ENCODE assay signal across 7 mouse cellular contexts in the genomic region with DNA sequence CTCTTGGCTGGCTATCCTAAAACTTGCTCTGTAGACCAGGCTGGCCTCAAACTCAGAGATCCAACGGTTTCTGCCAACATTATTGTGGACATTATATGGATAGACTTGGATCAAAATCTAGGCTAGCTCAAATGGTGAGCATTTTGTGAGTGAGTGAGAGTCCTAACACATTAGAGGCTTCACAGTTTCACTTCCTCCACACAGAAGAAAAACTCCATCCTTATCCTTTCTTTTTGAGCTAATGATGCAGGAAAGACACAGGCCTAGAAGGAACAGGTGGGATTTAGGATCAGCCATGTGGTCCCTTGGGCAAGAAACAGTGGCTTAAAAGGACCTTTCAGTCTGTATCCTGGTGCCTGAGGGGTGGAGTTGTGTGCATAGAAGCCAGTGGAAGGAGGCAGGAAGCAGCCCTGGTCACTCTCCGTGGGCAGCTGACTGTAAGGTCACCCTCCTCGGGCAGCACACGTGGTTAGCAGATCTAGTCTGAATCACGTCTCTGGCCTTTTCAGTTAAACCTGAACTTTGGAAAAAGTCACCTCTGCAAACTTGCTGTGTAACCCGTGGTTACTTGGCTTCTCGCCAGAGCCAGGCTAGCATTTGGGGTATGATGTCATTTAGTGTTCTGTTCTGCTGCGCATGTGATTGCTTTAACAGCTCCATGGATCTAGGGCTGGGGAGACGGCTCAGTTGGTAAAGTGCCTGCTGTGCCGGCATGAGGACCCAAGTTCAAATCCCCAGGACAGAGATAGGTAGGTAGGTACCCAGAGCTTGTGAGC.
DNase-seq lines count a peak whose midpoint lies in the region; ATAC-seq and TF ChIP-seq lines count a peak whose summit lies in the region.

No protein-coding gene starts in this region.

- peaks cover 19% of the 10 kb centered on the region for H3K4me1 ChIP-seq in forebrain, embryonic 16.5 days (replicated peaks; ENCODE audit: control insufficient read depth, insufficient read depth, low read length)

- ATAC-seq in forebrain, embryonic 16.5 days = peak; percentile 37; the same call in 1 of the 2 replicates

- no peaks in the 10 kb centered on the region for H3K36me3 ChIP-seq in forebrain, embryonic 16.5 days (ENCODE audit: control insufficient read depth, insufficient read depth)
- H3K36me3 ChIP-seq in macrophage (ENCODE audit: inconsistent target) = no peaks in the 10 kb centered on the region

- no peaks in the 10 kb centered on the region for H3K9me3 ChIP-seq in forebrain, embryonic 16.5 days (ENCODE audit: control insufficient read depth, low read length)

- no peak overlapping the region for H3K4me2 ChIP-seq in forebrain, embryonic 16.5 days (ENCODE audit: low read length)

- WGBS in forebrain, embryonic 16.5 days = 39% methylated on average over 10 of the region's 10 CpGs
- 18% methylated on average over 10 of the region's 10 CpGs for WGBS in macrophage (ENCODE audit: missing documents)

- H3K4me3 ChIP-seq in forebrain, embryonic 16.5 days (replicated peaks; ENCODE audit: low read length) = no peak overlapping the region
- no peak overlapping the region for H3K4me3 ChIP-seq in layer of hippocampus, adult 2 months
- H3K4me3 ChIP-seq in macrophage (ENCODE audit: inconsistent target) = no peak overlapping the region

- intact Hi-C loops in heart, postnatal 25 days (cut with DNase I) = no loop called here

- peak; percentile 86 for DNase-seq in MN1 (ENCODE audit: low spot score)
- DNase-seq in adrenal gland, postnatal 10 days = peak; percentile 85
- DNase-seq in heart, postnatal 25 days (ENCODE audit: low spot score) = peak; percentile 23
- peak; percentile 37 to 62 for DNase-seq in layer of hippocampus, adult 2 months (ENCODE audit: low spot score in 2 of 2)
- peak; percentile 31 for DNase-seq in testis, postnatal 14 days (ENCODE audit: low spot score)

- H3K27ac ChIP-seq in forebrain, embryonic 16.5 days (ENCODE audit: low read length) = no peak overlapping the region
- peak overlapping the region; percentile 33 for H3K27ac ChIP-seq in layer of hippocampus, adult 2 months
- H3K27ac ChIP-seq in macrophage = peak overlapping the region; percentile 81

- H3K27me3 ChIP-seq in forebrain, embryonic 16.5 days (replicated peaks; ENCODE audit: control insufficient read depth, insufficient read depth, low read length) = no peaks in the 10 kb centered on the region

- H3K9ac ChIP-seq in forebrain, embryonic 16.5 days (replicated peaks; ENCODE audit: low read depth, low read length) = no peak overlapping the region

- no peaks in the 10 kb centered on the region for H3K79me2 ChIP-seq in macrophage (ENCODE audit: inconsistent target)

- TF ChIP-seq CTCF in layer of hippocampus, adult 2 months (conservative IDR thresholded peaks at IDR 0.05) = no peak

Comparison
In these comparisons a context has a peak if more than half of its experiments do, and no peak if none do; other contexts are left out.
1. DNase-seq: peak in every context shown above with its lines; median percentile 86 in MN1; 85 in adrenal gland, postnatal 10 days; 50 in layer of hippocampus, adult 2 months; 31 in testis, postnatal 14 days; 23 in heart, postnatal 25 days.